ENCODE assay signal across 19 mouse cellular contexts in the genomic region with DNA sequence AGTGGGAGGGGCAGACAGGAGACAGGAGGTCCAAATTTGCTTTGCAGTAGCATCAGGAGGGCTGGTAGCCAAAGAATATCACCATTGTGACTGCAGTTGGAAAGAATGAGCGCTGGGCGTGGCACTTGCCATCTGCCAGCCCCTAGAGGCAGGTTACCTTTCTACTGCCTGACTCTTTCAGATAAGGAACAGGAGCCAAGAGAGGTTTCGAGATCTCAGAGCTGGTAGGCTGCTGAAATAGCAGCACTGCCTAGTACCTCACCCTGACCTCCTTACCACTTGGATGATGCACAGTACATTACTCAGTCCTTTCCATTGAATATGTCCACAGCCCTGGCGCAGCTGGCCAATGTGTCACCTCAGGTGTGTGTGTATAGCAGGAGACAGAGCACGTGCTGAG. TPM values are rescaled to one million over a fixed set of nuclear protein-coding genes. Genes with fewer than 3 reads are reported as not detected.
DNase-seq lines count a peak whose midpoint lies in the region; ATAC-seq and TF ChIP-seq lines count a peak whose summit lies in the region.
"Had no signal": no experiment of that assay in that cellular context is flagged by ENCODE, and none has a peak within 500 bp of the region (broad histone marks: within the 10 kb centered on the region; RNA-seq: fewer than 3 reads in every experiment).

No protein-coding gene starts in this region.

- peak; percentile 55; the same call in 1 of the 2 replicates for ATAC-seq in heart, embryonic 14.5 days (ENCODE audit: insufficient number of reproducible peaks, insufficient read depth, low FRiP score, low read depth)
- peak; percentile 34; the same call in 1 of the 2 replicates for ATAC-seq in erythroid progenitor cell, adult 5-6 weeks (replicated peaks; ENCODE audit: low FRiP score, poor library complexity, severe bottlenecking)
- peak; percentile 62 for ATAC-seq in liver, postnatal 0 days
- ATAC-seq: forebrain, embryonic 15.5 days; Patski had no signal

- H3K27me3 ChIP-seq in heart, embryonic 14.5 days (ENCODE audit: control insufficient read depth, insufficient read depth, low read length): no peaks in the 10 kb centered on the region
- no peaks in the 10 kb centered on the region for H3K27me3 ChIP-seq in liver, postnatal 0 days (ENCODE audit: insufficient read depth, low read length)
- H3K27me3 ChIP-seq in heart, embryonic 10.5 days (ENCODE audit: insufficient read depth, poor library complexity, severe bottlenecking): 0 out of 2 replicates have a peak, but pooled peaks cover 4% of the 10 kb centered on the region
- no peaks in the 10 kb centered on the region for H3K27me3 ChIP-seq in heart, adult 2 months (ENCODE audit: control insufficient read depth, insufficient read depth, low read length)
- H3K27me3 ChIP-seq: embryonic facial prominence, embryonic 13.5 days; forebrain, embryonic 15.5 days; lung, embryonic 15.5 days; midbrain, embryonic 12.5 days; Patski had no signal

- H3K9me3 ChIP-seq in heart, embryonic 14.5 days (ENCODE audit: control insufficient read depth, low read length): no peaks in the 10 kb centered on the region
- no peaks in the 10 kb centered on the region for H3K9me3 ChIP-seq in liver, postnatal 0 days (ENCODE audit: low read length)
- H3K9me3 ChIP-seq in heart, embryonic 10.5 days: no peaks in the 10 kb centered on the region
- H3K9me3 ChIP-seq: embryonic facial prominence, embryonic 13.5 days; forebrain, embryonic 15.5 days; limb, embryonic 10.5 days; lung, embryonic 15.5 days; midbrain, embryonic 12.5 days had no signal

- H3K4me3 ChIP-seq in heart, embryonic 14.5 days (ENCODE audit: control insufficient read depth in 1 of 2, insufficient read depth in 1 of 2, low read depth in 1 of 2, low read length in 2 of 2): no peak overlapping the region
- H3K4me3 ChIP-seq in liver, postnatal 0 days (ENCODE audit: low read depth, low read length): no peak overlapping the region
- no peak overlapping the region for H3K4me3 ChIP-seq in heart, embryonic 10.5 days
- H3K4me3 ChIP-seq in heart, adult 2 months: no peak overlapping the region
- H3K4me3 ChIP-seq: embryonic facial prominence, embryonic 13.5 days; forebrain, embryonic 15.5 days; limb, embryonic 10.5 days; lung, embryonic 15.5 days; midbrain, embryonic 12.5 days had no signal

- no peak overlapping the region for H3K9ac ChIP-seq in heart, embryonic 14.5 days (ENCODE audit: low read length)
- H3K9ac ChIP-seq in liver, postnatal 0 days (replicated peaks): no peak overlapping the region
- no peak overlapping the region for H3K9ac ChIP-seq in heart, adult 2 months (ENCODE audit: low read depth, low read length)
- H3K9ac ChIP-seq: embryonic facial prominence, embryonic 13.5 days; forebrain, embryonic 15.5 days; lung, embryonic 15.5 days; midbrain, embryonic 12.5 days had no signal

- WGBS in heart, embryonic 14.5 days: 61% methylated on average over 5 of the region's 5 CpGs
- WGBS in liver, postnatal 0 days (ENCODE audit: insufficient replicate concordance): 65% methylated on average over 5 of the region's 5 CpGs
- WGBS in heart, embryonic 10.5 days: 58% methylated on average over 5 of the region's 5 CpGs
- WGBS in heart, adult 2 months: 59% methylated on average over 5 of the region's 5 CpGs

- TF ChIP-seq EP300 in liver, postnatal 0 days (IDR thresholded peaks at IDR 0.05; ENCODE audit: low read depth): no peak
- TF ChIP-seq EP300 in heart, adult 2 months (IDR thresholded peaks at IDR 0.05; ENCODE audit: insufficient read depth, low read depth, low read length): no peak

- no peak overlapping the region for H3K27ac ChIP-seq in heart, embryonic 14.5 days (replicated peaks in 1 of 2; ENCODE audit: control insufficient read depth in 1 of 2, insufficient read depth in 1 of 2, low read depth in 2 of 2, low read length in 2 of 2)
- no peak overlapping the region for H3K27ac ChIP-seq in liver, postnatal 0 days (ENCODE audit: low read depth)
- H3K27ac ChIP-seq in heart, embryonic 10.5 days: no peak overlapping the region
- no peak overlapping the region for H3K27ac ChIP-seq in heart, adult 2 months
- H3K27ac ChIP-seq: embryonic facial prominence, embryonic 13.5 days; forebrain, embryonic 15.5 days; limb, embryonic 10.5 days; lung, embryonic 15.5 days; midbrain, embryonic 12.5 days had no signal

- H3K4me2 ChIP-seq in heart, embryonic 14.5 days (ENCODE audit: low read length): no peak overlapping the region
- no peak overlapping the region for H3K4me2 ChIP-seq in liver, postnatal 0 days (ENCODE audit: low read depth, low read length)
- H3K4me2 ChIP-seq: embryonic facial prominence, embryonic 13.5 days; forebrain, embryonic 15.5 days; lung, embryonic 15.5 days; midbrain, embryonic 12.5 days had no signal

- DNase-seq in heart, postnatal 4 days: no peak
- peak; percentile 63 for DNase-seq in ZHBTc4 (ENCODE audit: low read depth, low spot score)
- DNase-seq in liver, postnatal 0 days: no peak
- DNase-seq in heart, embryonic 10.5 days (ENCODE audit: low spot score): no peak
- no peak for DNase-seq in left cerebral cortex, adult 11 months (ENCODE audit: low spot score)
- DNase-seq in heart, adult 2 months: no peak
- DNase-seq: adrenal gland, postnatal 25 days; kidney, postnatal 14 days; right cerebral cortex, postnatal 4 days; thymus, postnatal 14 days had no signal

- no peaks in the 10 kb centered on the region for H3K36me3 ChIP-seq in heart, embryonic 14.5 days (ENCODE audit: control insufficient read depth, insufficient read depth, low read length)
- no peaks in the 10 kb centered on the region for H3K36me3 ChIP-seq in liver, postnatal 0 days (replicated peaks; ENCODE audit: insufficient read depth, low read length)
- H3K36me3 ChIP-seq in heart, embryonic 10.5 days: no peaks in the 10 kb centered on the region
- no peaks in the 10 kb centered on the region for H3K36me3 ChIP-seq in heart, adult 2 months (ENCODE audit: control insufficient read depth, insufficient read depth, low read length)
- H3K36me3 ChIP-seq: embryonic facial prominence, embryonic 13.5 days; forebrain, embryonic 15.5 days; limb, embryonic 10.5 days; lung, embryonic 15.5 days; midbrain, embryonic 12.5 days had no signal

- no peaks in the 10 kb centered on the region for H3K79me2 ChIP-seq in heart, adult 2 months (replicated peaks; ENCODE audit: control insufficient read depth, insufficient read depth, low read length)

- no peak for TF ChIP-seq CTCF in liver, postnatal 0 days (IDR thresholded peaks at IDR 0.05; ENCODE audit: low read depth)
- TF ChIP-seq CTCF in heart, adult 2 months (IDR thresholded peaks at IDR 0.05): no peak

- intact Hi-C loops in heart, adult 2 months (cut with DNase I): no loop called here

- no peak for TF ChIP-seq POLR2A in heart, adult 2 months (IDR thresholded peaks at IDR 0.05; ENCODE audit: insufficient read depth, low read depth, low read length)

- H3K4me1 ChIP-seq in heart, embryonic 14.5 days (ENCODE audit: control insufficient read depth in 2 of 2, insufficient read depth in 2 of 2, low read length in 2 of 2): no peaks in the 10 kb centered on the region
- no peaks in the 10 kb centered on the region for H3K4me1 ChIP-seq in liver, postnatal 0 days (ENCODE audit: insufficient read depth)
- H3K4me1 ChIP-seq in heart, embryonic 10.5 days: peaks cover 5% of the 10 kb centered on the region; the same call in 1 of the 2 replicates
- no peaks in the 10 kb centered on the region for H3K4me1 ChIP-seq in heart, adult 2 months (ENCODE audit: control insufficient read depth, insufficient read depth, low read length)
- H3K4me1 ChIP-seq: embryonic facial prominence, embryonic 13.5 days; lung, embryonic 15.5 days; midbrain, embryonic 12.5 days had no signal

RNA-seq across cellular contexts. Expression of gene 4921536K21Rik, which starts 7.6 kb away (rescaled TPM):
- polyA plus RNA-seq in heart, embryonic 14.5 days (2014; fragmentation: Nextera tagmentation; extraction: Ambion mirVana): not detected in 2 replicates
- total RNA-seq in heart, postnatal 4 days (2021): under 1 TPM; 0.14 to 0.17 TPM
- not detected in 2 replicates for total RNA-seq in erythroid progenitor cell, adult 5-6 weeks (2015; ENCODE audit: low replicate concordance)
- not detected in 2 replicates for total RNA-seq in erythroid progenitor cell, adult 5-6 weeks (2017; ENCODE audit: low replicate concordance)
- polyA plus RNA-seq in liver, postnatal 0 days (2015; fragmentation: Nextera tagmentation; extraction: Ambion mirVana): not detected in 2 replicates
- 0.31 and 0.33 TPM in 2 replicates for polyA plus RNA-seq in heart, embryonic 10.5 days (2016; fragmentation: Nextera tagmentation; extraction: Ambion mirVana)
- total RNA-seq in heart, adult 2 months (2021): under 1 TPM; 0.57 to 0.81 TPM
- 0.57 and 0.76 TPM in 2 replicates for polyA plus RNA-seq in heart, adult 2 months (2012; rRNA removed)
- total RNA-seq: hematopoietic stem cell, adult 5-6 weeks had no signal

RNA-seq across cellular contexts. Expression of gene Dusp18, which starts 7.7 kb away (rescaled TPM):
- 11.5 and 11.6 TPM in 2 replicates for polyA plus RNA-seq in heart, embryonic 14.5 days (2014; fragmentation: Nextera tagmentation; extraction: Ambion mirVana)
- total RNA-seq in heart, postnatal 4 days (2021): 10 to 100 TPM; 21.5 to 24.4 TPM
- total RNA-seq in erythroid progenitor cell, adult 5-6 weeks (2015; ENCODE audit: low replicate concordance): not detected in 2 replicates
- not detected in 2 replicates for total RNA-seq in erythroid progenitor cell, adult 5-6 weeks (2017; ENCODE audit: low replicate concordance)
- polyA plus RNA-seq in liver, postnatal 0 days (2015; fragmentation: Nextera tagmentation; extraction: Ambion mirVana): 0.19 and 0.27 TPM in 2 replicates
- polyA plus RNA-seq in heart, embryonic 10.5 days (2016; fragmentation: Nextera tagmentation; extraction: Ambion mirVana): 13.6 and 16.1 TPM in 2 replicates
- 10 to 100 TPM; 32.6 to 47.8 TPM for total RNA-seq in heart, adult 2 months (2021)
- 29.1 and 52.6 TPM in 2 replicates for polyA plus RNA-seq in heart, adult 2 months (2012; rRNA removed)

RNA-seq across cellular contexts. Expression of gene Osbp2, which starts 23.6 kb away (rescaled TPM):
- polyA plus RNA-seq in heart, embryonic 14.5 days (2014; fragmentation: Nextera tagmentation; extraction: Ambion mirVana): 0.34 and 0.85 TPM in 2 replicates
- 1 to 10 TPM; 5.4 to 6.1 TPM for total RNA-seq in heart, postnatal 4 days (2021)
- total RNA-seq in erythroid progenitor cell, adult 5-6 weeks (2015; ENCODE audit: low replicate concordance): not detected in 2 replicates
- not detected in 2 replicates for total RNA-seq in erythroid progenitor cell, adult 5-6 weeks (2017; ENCODE audit: low replicate concordance)
- polyA plus RNA-seq in liver, postnatal 0 days (2015; fragmentation: Nextera tagmentation; extraction: Ambion mirVana): 0.07 TPM in 1 of 2 replicates, not detected in the other
- 0.11 and 0.29 TPM in 2 replicates for polyA plus RNA-seq in heart, embryonic 10.5 days (2016; fragmentation: Nextera tagmentation; extraction: Ambion mirVana)
- 10 to 100 TPM; 12.9 to 16.2 TPM for total RNA-seq in heart, adult 2 months (2021)
- 10.9 and 14.2 TPM in 2 replicates for polyA plus RNA-seq in heart, adult 2 months (2012; rRNA removed)
- total RNA-seq: hematopoietic stem cell, adult 5-6 weeks had no signal

RNA-seq across cellular contexts. Expression of gene Slc35e4, which starts 27.1 kb away (rescaled TPM):
- polyA plus RNA-seq in heart, embryonic 14.5 days (2014; fragmentation: Nextera tagmentation; extraction: Ambion mirVana): 3.0 and 3.4 TPM in 2 replicates
- 1 to 10 TPM; 3.6 to 4.0 TPM for total RNA-seq in heart, postnatal 4 days (2021)
- total RNA-seq in erythroid progenitor cell, adult 5-6 weeks (2015; ENCODE audit: low replicate concordance): 0.42 TPM in 1 of 2 replicates, not detected in the other
- total RNA-seq in erythroid progenitor cell, adult 5-6 weeks (2017; ENCODE audit: low replicate concordance): 0.76 TPM in 1 of 2 replicates, not detected in the other
- 0.43 and 0.46 TPM in 2 replicates for polyA plus RNA-seq in liver, postnatal 0 days (2015; fragmentation: Nextera tagmentation; extraction: Ambion mirVana)
- 4.4 and 6.2 TPM in 2 replicates for polyA plus RNA-seq in heart, embryonic 10.5 days (2016; fragmentation: Nextera tagmentation; extraction: Ambion mirVana)
- total RNA-seq in heart, adult 2 months (2021): 1 to 10 TPM; 3.9 to 6.9 TPM
- 4.5 and 6.3 TPM in 2 replicates for polyA plus RNA-seq in heart, adult 2 months (2012; rRNA removed)

RNA-seq across cellular contexts. Expression of gene Tcn2, which starts 44.6 kb away (rescaled TPM):
- polyA plus RNA-seq in heart, embryonic 14.5 days (2014; fragmentation: Nextera tagmentation; extraction: Ambion mirVana): 82.3 and 91.6 TPM in 2 replicates
- total RNA-seq in heart, postnatal 4 days (2021): 10 to 100 TPM; 38.8 to 40.6 TPM
- total RNA-seq in erythroid progenitor cell, adult 5-6 weeks (2015; ENCODE audit: low replicate concordance): 26.3 and 26.4 TPM in 2 replicates
- 8.5 and 22.8 TPM in 2 replicates for total RNA-seq in erythroid progenitor cell, adult 5-6 weeks (2017; ENCODE audit: low replicate concordance)
- 55.5 and 61.3 TPM in 2 replicates for polyA plus RNA-seq in liver, postnatal 0 days (2015; fragmentation: Nextera tagmentation; extraction: Ambion mirVana)
- polyA plus RNA-seq in heart, embryonic 10.5 days (2016; fragmentation: Nextera tagmentation; extraction: Ambion mirVana): 50.3 and 56.3 TPM in 2 replicates
- 10 to 100 TPM; 41.3 to 42.9 TPM for total RNA-seq in heart, adult 2 months (2021)
- polyA plus RNA-seq in heart, adult 2 months (2012; rRNA removed): 69.4 and 90.6 TPM in 2 replicates
